Mouse (Mus musculus): Measurements from ENCODE around the gene Gng7. TPM values are rescaled to one million over a fixed set of nuclear protein-coding genes. Genes with fewer than 3 reads are reported as not detected.

Gene Gng7
- polyA plus RNA-seq, 1 experiment from 2014 or later, result 5.2 TPM

DNA sequence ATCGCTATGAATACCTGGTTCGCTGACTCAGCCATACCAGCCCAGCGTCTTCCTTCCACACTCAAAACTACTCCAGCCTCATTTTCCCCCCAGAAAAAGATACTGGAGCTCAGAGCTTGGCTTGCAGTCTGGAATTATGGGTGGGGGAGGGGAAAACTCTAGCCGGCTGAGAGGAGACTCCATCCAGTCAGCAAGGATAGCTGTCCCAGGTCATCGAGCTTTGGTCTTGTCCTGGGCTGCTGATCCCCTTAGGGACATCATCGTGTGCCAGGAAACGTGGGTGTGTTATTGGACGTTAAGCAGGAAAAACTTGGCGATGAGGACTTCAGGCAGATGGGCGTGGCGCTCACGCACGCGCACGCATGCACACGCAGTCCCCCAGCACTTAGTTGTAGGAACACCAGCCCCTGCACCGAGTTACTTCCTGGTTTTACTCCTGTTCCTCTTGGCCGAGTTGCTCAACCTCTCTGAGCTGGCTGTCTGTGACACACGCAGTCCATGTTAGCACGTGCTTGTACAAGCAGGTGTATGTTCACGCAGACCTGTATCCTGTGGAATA lies 81.2 kb downstream of the Gng7 start:
- ATAC-seq (ENCODE audit: insufficient read depth, low FRiP score), result no peak
- peaks cover 71% of the 10 kb centered on the region for H3K4me1 ChIP-seq (ENCODE audit: control insufficient read depth, insufficient read depth, low read length)
- no peaks in the 10 kb centered on the region for H3K9me3 ChIP-seq (replicated peaks; ENCODE audit: control insufficient read depth, low read length)
- H3K27me3 ChIP-seq (ENCODE audit: control insufficient read depth, insufficient read depth, low read length), result peaks cover 3% of the 10 kb centered on the region; the same call in 1 of the 2 replicates
- peak overlapping the region; percentile 29 for H3K4me3 ChIP-seq (replicated peaks; ENCODE audit: low read length)
- H3K36me3 ChIP-seq (ENCODE audit: control insufficient read depth, insufficient read depth, low read length), result no peaks in the 10 kb centered on the region
- peak overlapping the region; percentile 86 for H3K9ac ChIP-seq (ENCODE audit: low read length)
- H3K4me2 ChIP-seq (ENCODE audit: low read depth, low read length), result peak overlapping the region; percentile 88
- 5% methylated on average over 21 of the region's 21 CpGs for WGBS
- H3K27ac ChIP-seq (ENCODE audit: low read length), result peak overlapping the region; percentile 83

GRCm38 (mm10) chr10:80932700-80933420 lies 81.9 kb downstream of the Gng7 start:
- Histone ChIP-seq H3K27me3 (ENCODE audit: control insufficient read depth, insufficient read depth, low read length) (peaks cover 3% of the 10 kb centered on the region; the same call in 1 of the 2 replicates), H3K4me3 (replicated peaks; ENCODE audit: low read length) (peak overlapping the region; percentile 73), H3K9ac (ENCODE audit: low read length) (peak overlapping the region; percentile 86), H3K27ac (ENCODE audit: low read length) (peak overlapping the region; percentile 83), H3K36me3 (ENCODE audit: control insufficient read depth, insufficient read depth, low read length) (no peaks in the 10 kb centered on the region), H3K9me3 (replicated peaks; ENCODE audit: control insufficient read depth, low read length) (no peaks in the 10 kb centered on the region), H3K4me2 (ENCODE audit: low read depth, low read length) (peak overlapping the region; percentile 88), H3K4me1 (ENCODE audit: control insufficient read depth, insufficient read depth, low read length) (peaks cover 64% of the 10 kb centered on the region)
- 3% methylated on average over 17 of the region's 17 CpGs for WGBS
- ATAC-seq (ENCODE audit: insufficient read depth, low FRiP score), result no peak

- no peak for ATAC-seq (ENCODE audit: insufficient read depth, low FRiP score)
- H3K27ac ChIP-seq (ENCODE audit: low read length), result peak overlapping the region; percentile 83
- peak overlapping the region; percentile 86 for H3K9ac ChIP-seq (ENCODE audit: low read length)
- peak overlapping the region; percentile 73 for H3K4me3 ChIP-seq (replicated peaks; ENCODE audit: low read length)
- H3K9me3 ChIP-seq (replicated peaks; ENCODE audit: control insufficient read depth, low read length), result no peaks in the 10 kb centered on the region
- 2% methylated on average over 20 of the region's 20 CpGs for whole genome bisulfite sequencing
- H3K4me2 ChIP-seq (ENCODE audit: low read depth, low read length), result peak overlapping the region; percentile 88
- peaks cover 58% of the 10 kb centered on the region for H3K4me1 ChIP-seq (ENCODE audit: control insufficient read depth, insufficient read depth, low read length)
- no peaks in the 10 kb centered on the region for H3K36me3 ChIP-seq (ENCODE audit: control insufficient read depth, insufficient read depth, low read length)
- peaks cover 3% of the 10 kb centered on the region; the same call in 1 of the 2 replicates for H3K27me3 ChIP-seq (ENCODE audit: control insufficient read depth, insufficient read depth, low read length)
Observed at GRCm38 (mm10) chr10:80932206-80932605, 82.5 kb downstream of the Gng7 start.

DNA sequence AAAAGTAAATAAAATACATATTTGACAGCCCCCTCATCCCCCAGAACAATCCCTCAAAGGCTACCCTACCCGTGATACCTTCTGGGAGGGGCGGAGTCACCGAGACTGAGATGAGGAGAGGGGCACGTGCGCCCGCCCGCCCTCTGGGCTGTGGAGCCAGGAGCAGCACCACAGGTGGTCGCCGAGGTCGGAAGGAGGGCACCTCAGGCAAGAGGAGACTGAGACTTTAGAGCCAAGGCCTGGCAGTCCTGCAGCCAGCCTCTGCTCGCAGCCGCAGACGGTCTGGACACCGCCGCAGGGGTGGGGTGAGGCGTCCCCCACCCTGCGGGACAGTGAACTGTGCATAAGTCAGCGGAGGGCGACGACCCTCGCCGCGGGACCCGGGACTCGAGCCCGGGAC lies 83.0 kb downstream of the Gng7 start:
- Histone ChIP-seq H3K4me1 (ENCODE audit: control insufficient read depth, insufficient read depth, low read length) (peaks cover 53% of the 10 kb centered on the region), H3K4me3 (replicated peaks; ENCODE audit: low read length) (peak overlapping the region; percentile 73), H3K27me3 (ENCODE audit: control insufficient read depth, insufficient read depth, low read length) (peaks cover 3% of the 10 kb centered on the region; the same call in 1 of the 2 replicates), H3K4me2 (ENCODE audit: low read depth, low read length) (peak overlapping the region; percentile 88), H3K9me3 (replicated peaks; ENCODE audit: control insufficient read depth, low read length) (no peaks in the 10 kb centered on the region), H3K9ac (ENCODE audit: low read length) (peak overlapping the region; percentile 86), H3K27ac (ENCODE audit: low read length) (no peak overlapping the region), H3K36me3 (ENCODE audit: control insufficient read depth, insufficient read depth, low read length) (no peaks in the 10 kb centered on the region)
- ATAC-seq (ENCODE audit: insufficient read depth, low FRiP score), result no peak
- WGBS, result 13% methylated on average over 26 of the region's 26 CpGs

GRCm38 (mm10) chr10:80931153-80931671 lies 83.5 kb downstream of the Gng7 start:
- Histone ChIP-seq H3K4me1 (ENCODE audit: control insufficient read depth, insufficient read depth, low read length) (peaks cover 51% of the 10 kb centered on the region), H3K4me3 (replicated peaks; ENCODE audit: low read length) (peak overlapping the region; percentile 73), H3K27ac (ENCODE audit: low read length) (peak overlapping the region; percentile 15; the same call in 1 of the 2 replicates), H3K9ac (ENCODE audit: low read length) (peak overlapping the region; percentile 86), H3K27me3 (ENCODE audit: control insufficient read depth, insufficient read depth, low read length) (peaks cover 3% of the 10 kb centered on the region; the same call in 1 of the 2 replicates), H3K4me2 (ENCODE audit: low read depth, low read length) (peak overlapping the region; percentile 88), H3K36me3 (ENCODE audit: control insufficient read depth, insufficient read depth, low read length) (no peaks in the 10 kb centered on the region), H3K9me3 (replicated peaks; ENCODE audit: control insufficient read depth, low read length) (no peaks in the 10 kb centered on the region)
- WGBS, result 13% methylated on average over 14 of the region's 14 CpGs
- no peak for ATAC-seq (ENCODE audit: insufficient read depth, low FRiP score)

DNA sequence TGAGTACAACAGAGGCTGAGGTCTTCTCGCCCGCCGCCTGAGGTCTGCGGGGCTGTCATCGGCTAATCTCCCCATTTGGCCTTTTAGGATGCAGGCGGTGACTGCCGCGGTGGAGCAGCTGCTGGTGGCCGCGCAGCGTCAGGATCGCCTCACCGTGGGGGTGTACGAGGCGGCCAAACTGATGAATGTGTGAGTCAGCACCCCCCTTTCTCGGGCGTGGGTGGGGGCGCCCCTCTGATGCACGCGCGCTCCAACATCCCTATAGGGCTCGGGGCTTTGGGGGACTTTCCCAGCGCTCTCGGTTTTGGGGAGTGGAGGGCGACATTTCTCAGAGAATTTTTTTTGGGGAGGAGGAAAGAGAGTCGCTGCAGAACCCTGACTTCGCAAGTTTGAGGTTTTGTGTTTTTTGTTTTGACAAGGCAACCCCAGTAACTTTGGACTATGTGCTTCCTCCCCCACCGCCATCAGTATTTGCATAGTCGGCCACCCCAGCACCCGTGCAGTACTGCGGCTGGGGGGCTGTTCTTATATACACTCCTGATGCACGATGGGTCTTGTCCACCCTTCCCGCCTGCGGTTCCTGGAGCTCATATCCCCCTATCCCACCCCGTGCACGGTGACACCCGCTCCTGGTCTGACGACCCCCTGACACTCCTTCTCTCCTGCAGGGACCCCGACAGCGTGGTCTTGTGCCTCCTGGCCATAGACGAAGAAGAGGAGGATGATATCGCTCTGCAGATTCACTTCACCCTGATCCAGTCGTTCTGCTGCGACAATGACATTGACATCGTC lies 84.2 kb downstream of the Gng7 start:
- peak overlapping the region; percentile 86 for H3K9ac ChIP-seq (ENCODE audit: low read length)
- WGBS, result under 1% methylated on average over 45 of the region's 45 CpGs
- peaks cover 3% of the 10 kb centered on the region; the same call in 1 of the 2 replicates for H3K27me3 ChIP-seq (ENCODE audit: control insufficient read depth, insufficient read depth, low read length)
- H3K9me3 ChIP-seq (replicated peaks; ENCODE audit: control insufficient read depth, low read length), result no peaks in the 10 kb centered on the region
- ATAC-seq (ENCODE audit: insufficient read depth, low FRiP score), result no peak
- H3K36me3 ChIP-seq (ENCODE audit: control insufficient read depth, insufficient read depth, low read length), result no peaks in the 10 kb centered on the region
- H3K4me3 ChIP-seq (replicated peaks; ENCODE audit: low read length), result peak overlapping the region; percentile 73
- peak overlapping the region; percentile 88 for H3K4me2 ChIP-seq (ENCODE audit: low read depth, low read length)
- H3K27ac ChIP-seq (ENCODE audit: low read length), result peak overlapping the region; percentile 50
- H3K4me1 ChIP-seq (ENCODE audit: control insufficient read depth, insufficient read depth, low read length), result peaks cover 44% of the 10 kb centered on the region

- peak within 1 kb of the TSS; percentile 73 for H3K4me3 ChIP-seq (replicated peaks; ENCODE audit: low read length)
- peak; percentile 91 for ATAC-seq (ENCODE audit: insufficient read depth, low FRiP score)
- H3K9me3 ChIP-seq (replicated peaks; ENCODE audit: control insufficient read depth, low read length), result no peaks in the 10 kb centered on the region
- peaks cover 3% of the 10 kb centered on the region; the same call in 1 of the 2 replicates for H3K27me3 ChIP-seq (ENCODE audit: control insufficient read depth, insufficient read depth, low read length)
- H3K4me1 ChIP-seq (ENCODE audit: control insufficient read depth, insufficient read depth, low read length), result peaks cover 39% of the 10 kb centered on the region
- H3K4me2 ChIP-seq (ENCODE audit: low read depth, low read length), result peak within 1 kb of the TSS; percentile 88
- H3K9ac ChIP-seq (ENCODE audit: low read length), result peak within 1 kb of the TSS; percentile 86
- under 1% methylated on average over 56 of the region's 56 CpGs for WGBS
- H3K36me3 ChIP-seq (ENCODE audit: control insufficient read depth, insufficient read depth, low read length), result no peaks in the 10 kb centered on the region
- H3K27ac ChIP-seq (ENCODE audit: low read length), result peak within 1 kb of the TSS; percentile 91
Observed at GRCm38 (mm10) chr10:80929299-80930226, 85.2 kb downstream of the Gng7 start, which contains the start of gene Gadd45b. Gene Gadd45b, plus strand, starts transcription at chr10:80930073.

Data from stomach, embryonic 16.5 days (tissue).